Mouse (Mus musculus): Measurements from ENCODE around the gene Ptpn12. TPM values are rescaled to one million over a fixed set of nuclear protein-coding genes. Genes with fewer than 3 reads are reported as not detected.

The Ptpn12 gene
- polyA plus RNA-seq, 1 experiment from 2014 or later = 40.1 TPM

DNA sequence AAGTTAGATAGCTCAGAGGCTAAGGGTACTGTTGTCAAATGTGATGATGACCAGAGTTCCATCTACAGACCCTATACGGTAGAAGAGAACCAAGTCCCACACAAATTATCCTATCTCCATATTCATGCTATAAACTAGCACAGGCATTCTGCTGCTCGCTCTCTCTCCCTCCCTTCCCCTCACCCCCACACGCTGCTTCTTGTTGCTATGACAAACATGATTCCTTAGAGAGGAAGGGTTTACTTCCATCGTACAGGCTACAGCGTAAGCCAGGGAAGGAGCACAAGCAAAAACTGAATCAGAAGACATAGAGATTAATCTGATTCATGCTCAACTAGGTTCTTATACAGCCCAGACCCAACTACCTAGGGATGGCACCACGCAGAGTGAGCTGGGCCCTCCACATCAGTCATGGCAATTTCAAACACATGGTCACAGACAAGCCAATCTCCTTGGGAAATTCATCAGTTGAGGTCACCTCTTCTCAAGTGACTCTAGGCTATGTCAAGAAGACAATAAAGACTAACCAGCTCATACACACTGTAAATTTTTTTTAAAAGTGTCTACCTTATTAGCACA, 21.2 kb downstream of the Ptpn12 start:
- no peaks in the 10 kb centered on the region for H3K9me3 ChIP-seq (ENCODE audit: control insufficient read depth, low read length)
- no peaks in the 10 kb centered on the region for H3K36me3 ChIP-seq (ENCODE audit: control insufficient read depth, insufficient read depth, low read length)
- H3K4me1 ChIP-seq (replicated peaks; ENCODE audit: control insufficient read depth, insufficient read depth, low read length) = no peaks in the 10 kb centered on the region
- ATAC-seq (ENCODE audit: low FRiP score) (peak; percentile 35; the same call in 1 of the 2 replicates), DNase-seq (ENCODE audit: low spot score) (no peak)
- no peak overlapping the region for H3K9ac ChIP-seq (ENCODE audit: low read depth, low read length)
- 88% methylated on average over 6 of the region's 6 CpGs for WGBS
- no peak overlapping the region for H3K4me3 ChIP-seq (ENCODE audit: low read depth, low read length)
- no peak overlapping the region for H3K27ac ChIP-seq (ENCODE audit: low read depth, low read length)
- H3K4me2 ChIP-seq (replicated peaks; ENCODE audit: low read depth, low read length) = no peak overlapping the region
- no peaks in the 10 kb centered on the region for H3K27me3 ChIP-seq (ENCODE audit: control insufficient read depth, insufficient read depth, low read length)

DNA sequence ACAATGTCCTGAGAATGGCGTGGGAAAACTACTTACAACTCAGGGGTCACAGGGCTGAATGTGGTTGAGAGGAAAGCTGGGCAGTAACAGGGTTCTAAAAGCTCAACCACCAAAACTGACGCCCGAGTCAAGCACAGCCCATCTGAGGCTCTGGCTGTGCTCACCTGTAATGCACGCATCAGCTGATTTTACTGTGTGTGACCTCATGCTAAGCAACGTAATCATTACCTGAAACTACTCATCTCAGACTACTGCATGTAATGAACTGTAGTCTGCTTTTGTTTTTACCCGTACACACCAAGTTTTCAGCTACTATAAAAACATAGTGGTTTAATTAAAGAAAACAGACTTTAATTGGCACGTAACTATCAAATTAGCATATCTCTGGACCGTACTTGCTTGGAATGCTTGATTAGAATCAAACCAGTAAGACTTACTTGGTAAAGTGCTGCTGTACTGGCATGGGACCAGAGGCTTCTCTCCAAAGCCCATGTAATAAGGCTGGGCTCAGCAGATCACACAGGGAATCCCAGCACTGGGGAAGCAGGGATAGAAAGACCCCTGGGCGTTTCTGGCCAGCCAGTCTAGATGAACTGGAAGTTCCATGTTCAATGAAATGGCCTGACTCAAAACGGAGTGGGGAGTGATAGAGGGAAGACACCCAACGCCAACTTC, 22.2 kb downstream of the Ptpn12 start:
- H3K4me2 ChIP-seq (replicated peaks; ENCODE audit: low read depth, low read length) = no peak overlapping the region
- H3K9me3 ChIP-seq (ENCODE audit: control insufficient read depth, low read length) = no peaks in the 10 kb centered on the region
- H3K27ac ChIP-seq (ENCODE audit: low read depth, low read length) = no peak overlapping the region
- H3K9ac ChIP-seq (ENCODE audit: low read depth, low read length) = no peak overlapping the region
- WGBS = 79% methylated on average over 11 of the region's 11 CpGs
- no peak overlapping the region for H3K4me3 ChIP-seq (ENCODE audit: low read depth, low read length)
- H3K4me1 ChIP-seq (replicated peaks; ENCODE audit: control insufficient read depth, insufficient read depth, low read length) = no peaks in the 10 kb centered on the region
- H3K36me3 ChIP-seq (ENCODE audit: control insufficient read depth, insufficient read depth, low read length) = no peaks in the 10 kb centered on the region
- H3K27me3 ChIP-seq (ENCODE audit: control insufficient read depth, insufficient read depth, low read length) = no peaks in the 10 kb centered on the region
- DNase-seq (ENCODE audit: low spot score) (no peak), ATAC-seq (ENCODE audit: low FRiP score) (no peak)

DNA sequence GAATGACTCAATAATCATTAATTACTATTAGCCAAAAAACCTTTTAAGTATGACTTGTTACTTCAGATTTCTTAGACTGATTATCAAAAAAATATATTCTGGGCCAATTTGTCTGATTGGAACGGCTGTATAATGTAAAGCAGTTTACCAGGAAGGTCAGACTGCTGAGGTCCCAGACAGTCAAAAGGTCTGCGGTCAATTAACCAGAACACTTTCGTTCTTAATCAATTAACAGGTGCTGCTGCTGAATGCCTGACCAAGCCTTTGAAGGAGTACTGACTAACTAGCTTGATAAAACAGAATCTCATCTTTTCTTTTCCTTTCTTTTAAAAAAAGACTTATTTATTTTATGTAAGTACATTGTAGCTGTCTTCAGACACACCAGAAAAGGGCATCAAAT, 23.1 kb downstream of the Ptpn12 start:
- Histone ChIP-seq H3K9me3 (ENCODE audit: control insufficient read depth, low read length) (no peaks in the 10 kb centered on the region), H3K4me3 (ENCODE audit: low read depth, low read length) (no peak overlapping the region), H3K4me1 (replicated peaks; ENCODE audit: control insufficient read depth, insufficient read depth, low read length) (no peaks in the 10 kb centered on the region), H3K27me3 (ENCODE audit: control insufficient read depth, insufficient read depth, low read length) (no peaks in the 10 kb centered on the region), H3K27ac (ENCODE audit: low read depth, low read length) (no peak overlapping the region), H3K4me2 (replicated peaks; ENCODE audit: low read depth, low read length) (no peak overlapping the region), H3K36me3 (ENCODE audit: control insufficient read depth, insufficient read depth, low read length) (no peaks in the 10 kb centered on the region), H3K9ac (ENCODE audit: low read depth, low read length) (no peak overlapping the region)
- ATAC-seq (ENCODE audit: low FRiP score) (no peak), DNase-seq (ENCODE audit: low spot score) (no peak)
- 69% methylated on average over 3 of the region's 3 CpGs for WGBS

DNA sequence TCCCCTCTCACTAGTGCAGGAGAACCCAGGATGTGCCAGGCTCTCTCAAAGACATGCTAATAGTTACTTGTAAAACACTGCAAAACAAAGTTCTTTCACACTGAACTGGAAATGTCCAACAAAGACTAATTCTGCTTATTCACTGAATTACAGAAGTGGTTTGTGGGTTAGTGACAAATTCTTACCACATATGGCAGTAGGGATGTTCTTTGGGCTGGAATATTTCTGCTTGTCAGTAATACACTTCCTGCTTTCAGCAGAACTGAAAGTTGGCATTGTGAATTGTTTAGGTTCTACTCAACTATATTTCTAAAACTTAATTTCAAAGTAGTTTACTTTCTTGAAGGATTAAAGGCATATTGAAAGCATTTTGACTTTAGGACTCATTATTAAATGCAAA, 25.5 kb downstream of the Ptpn12 start:
- no peaks in the 10 kb centered on the region for H3K36me3 ChIP-seq (ENCODE audit: control insufficient read depth, insufficient read depth, low read length)
- H3K4me3 ChIP-seq (ENCODE audit: low read depth, low read length) = no peak overlapping the region
- no peaks in the 10 kb centered on the region for H3K4me1 ChIP-seq (replicated peaks; ENCODE audit: control insufficient read depth, insufficient read depth, low read length)
- no peaks in the 10 kb centered on the region for H3K9me3 ChIP-seq (ENCODE audit: control insufficient read depth, low read length)
- H3K27ac ChIP-seq (ENCODE audit: low read depth, low read length) = no peak overlapping the region
- no peak overlapping the region for H3K4me2 ChIP-seq (replicated peaks; ENCODE audit: low read depth, low read length)
- H3K27me3 ChIP-seq (ENCODE audit: control insufficient read depth, insufficient read depth, low read length) = no peaks in the 10 kb centered on the region
- no peak for ATAC-seq (ENCODE audit: low FRiP score)
- H3K9ac ChIP-seq (ENCODE audit: low read depth, low read length) = no peak overlapping the region
- no peak for DNase-seq (ENCODE audit: low spot score)

DNA sequence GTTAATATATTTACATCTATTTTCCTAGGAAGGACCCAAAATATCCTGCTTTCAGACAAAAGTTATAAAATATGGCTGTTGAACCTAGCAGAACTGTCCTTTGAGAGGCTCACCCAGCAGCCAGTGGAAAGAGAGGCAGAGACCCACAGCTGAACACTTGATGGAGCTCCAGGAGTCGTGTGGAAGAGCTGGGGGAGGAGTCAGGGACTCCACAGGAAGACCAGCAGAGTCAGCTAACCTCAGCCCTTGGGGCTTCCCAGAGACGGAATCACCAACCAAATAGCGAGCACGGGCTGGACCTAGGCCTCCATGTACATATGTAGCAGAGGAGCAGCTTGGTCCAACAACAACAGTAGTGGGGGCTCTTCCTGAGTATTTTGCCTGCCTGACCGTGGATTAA, 38.6 kb downstream of the Ptpn12 start:
- H3K27me3 ChIP-seq (ENCODE audit: control insufficient read depth, insufficient read depth, low read length) = no peaks in the 10 kb centered on the region
- no peaks in the 10 kb centered on the region for H3K4me1 ChIP-seq (replicated peaks; ENCODE audit: control insufficient read depth, insufficient read depth, low read length)
- no peak for ATAC-seq (ENCODE audit: low FRiP score)
- no peak overlapping the region for H3K27ac ChIP-seq (ENCODE audit: low read depth, low read length)
- DNase-seq (ENCODE audit: low spot score) = no peak
- WGBS = 76% methylated on average over 5 of the region's 5 CpGs
- H3K4me2 ChIP-seq (replicated peaks; ENCODE audit: low read depth, low read length) = no peak overlapping the region
- no peaks in the 10 kb centered on the region for H3K9me3 ChIP-seq (ENCODE audit: control insufficient read depth, low read length)
- H3K4me3 ChIP-seq (ENCODE audit: low read depth, low read length) = no peak overlapping the region
- no peak overlapping the region for H3K9ac ChIP-seq (ENCODE audit: low read depth, low read length)
- H3K36me3 ChIP-seq (ENCODE audit: control insufficient read depth, insufficient read depth, low read length) = 0 out of 2 replicates have a peak, but pooled peaks cover 3% of the 10 kb centered on the region

DNA sequence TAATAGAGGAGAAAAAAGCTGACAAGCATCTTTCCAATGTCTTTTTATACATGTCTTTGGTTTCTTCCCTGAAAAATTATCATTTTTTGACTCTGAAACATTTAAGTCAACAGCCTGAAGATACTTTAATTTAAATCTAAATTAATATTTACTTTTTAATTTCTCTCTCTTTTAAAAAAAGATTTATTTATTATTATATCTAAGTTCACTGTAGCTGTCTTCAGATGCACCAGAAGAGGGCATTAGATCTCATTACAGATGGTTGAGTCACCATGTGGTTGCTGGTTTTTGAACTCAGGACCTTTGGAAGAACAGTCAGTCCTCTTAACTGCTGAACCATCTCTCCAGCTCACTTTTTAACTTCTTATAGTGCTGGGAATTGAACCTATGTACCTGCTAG, 44.8 kb downstream of the Ptpn12 start:
- H3K36me3 ChIP-seq (ENCODE audit: control insufficient read depth, insufficient read depth, low read length) = 0 out of 2 replicates have a peak, but pooled peaks cover 5% of the 10 kb centered on the region
- no peaks in the 10 kb centered on the region for H3K9me3 ChIP-seq (ENCODE audit: control insufficient read depth, low read length)
- no peak overlapping the region for H3K9ac ChIP-seq (ENCODE audit: low read depth, low read length)
- H3K4me3 ChIP-seq (ENCODE audit: low read depth, low read length) = no peak overlapping the region
- H3K27ac ChIP-seq (ENCODE audit: low read depth, low read length) = no peak overlapping the region
- H3K4me1 ChIP-seq (replicated peaks; ENCODE audit: control insufficient read depth, insufficient read depth, low read length) = no peaks in the 10 kb centered on the region
- H3K4me2 ChIP-seq (replicated peaks; ENCODE audit: low read depth, low read length) = no peak overlapping the region
- DNase-seq (ENCODE audit: low spot score) = no peak
- ATAC-seq (ENCODE audit: low FRiP score) = no peak
- no peaks in the 10 kb centered on the region for H3K27me3 ChIP-seq (ENCODE audit: control insufficient read depth, insufficient read depth, low read length)

DNA sequence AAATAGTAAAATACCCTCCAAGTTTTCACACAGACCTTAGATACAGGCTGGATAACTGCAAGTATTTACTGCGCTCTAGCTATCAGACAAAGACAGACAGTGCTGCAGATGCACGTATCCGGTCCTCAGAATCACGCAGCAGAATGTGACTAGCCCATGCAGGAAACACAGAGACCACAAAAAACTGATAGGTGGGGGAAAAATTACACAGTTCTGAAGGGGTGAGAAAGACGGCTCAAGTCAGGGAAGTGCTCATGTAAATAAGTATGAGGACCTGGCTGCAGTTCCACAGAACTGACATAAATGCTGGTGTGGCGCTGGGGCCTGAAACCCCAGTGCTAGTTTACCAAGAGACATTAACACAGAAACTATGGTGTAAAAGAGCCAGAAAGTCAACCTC, 53.0 kb downstream of the Ptpn12 start:
- ATAC-seq (ENCODE audit: low FRiP score) = no peak
- DNase-seq (ENCODE audit: low spot score) = no peak
- Histone ChIP-seq H3K9ac (ENCODE audit: low read depth, low read length) (no peak overlapping the region), H3K27me3 (ENCODE audit: control insufficient read depth, insufficient read depth, low read length) (no peaks in the 10 kb centered on the region), H3K9me3 (ENCODE audit: control insufficient read depth, low read length) (no peaks in the 10 kb centered on the region), H3K27ac (ENCODE audit: low read depth, low read length) (no peak overlapping the region), H3K4me2 (replicated peaks; ENCODE audit: low read depth, low read length) (no peak overlapping the region), H3K4me1 (replicated peaks; ENCODE audit: control insufficient read depth, insufficient read depth, low read length) (no peaks in the 10 kb centered on the region), H3K36me3 (ENCODE audit: control insufficient read depth, insufficient read depth, low read length) (peaks cover 19% of the 10 kb centered on the region), H3K4me3 (ENCODE audit: low read depth, low read length) (no peak overlapping the region)
- 94% methylated on average over 6 of the region's 6 CpGs for WGBS

DNA sequence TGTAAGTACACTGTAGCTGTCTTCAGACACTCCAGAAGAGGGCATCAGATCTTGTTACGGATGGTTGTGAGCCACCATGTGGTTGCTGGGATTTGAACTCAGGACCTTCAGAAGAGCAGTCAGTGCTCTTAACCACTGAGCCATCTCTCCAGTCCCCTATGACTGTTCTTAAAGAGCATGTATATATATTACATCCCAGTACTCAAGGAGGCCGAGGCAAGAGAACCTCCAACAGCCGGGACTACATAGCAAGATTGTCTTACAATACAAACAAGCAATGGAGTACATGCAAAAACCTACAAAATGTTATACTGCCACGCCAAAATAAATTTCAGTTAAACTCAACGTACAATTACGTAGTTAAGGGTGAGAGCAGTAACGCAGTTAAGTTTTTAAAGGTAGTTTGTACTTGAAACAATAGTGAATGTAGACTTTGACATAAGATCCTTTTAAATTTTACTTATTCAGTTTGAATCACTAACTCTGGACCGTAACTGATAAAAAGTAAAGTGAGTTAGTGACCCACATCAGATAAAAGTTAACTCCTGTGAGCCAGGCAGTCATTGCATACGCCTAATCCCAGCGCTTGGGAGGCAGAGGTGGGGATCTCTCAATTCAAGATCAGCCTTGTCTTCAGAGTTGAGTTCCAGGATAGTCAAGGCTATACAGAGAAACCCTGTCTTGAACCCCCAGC, 53.9 kb downstream of the Ptpn12 start:
- no peak overlapping the region for H3K9ac ChIP-seq (ENCODE audit: low read depth, low read length)
- WGBS = 97% methylated on average over 9 of the region's 10 CpGs
- no peaks in the 10 kb centered on the region for H3K4me1 ChIP-seq (replicated peaks; ENCODE audit: control insufficient read depth, insufficient read depth, low read length)
- H3K36me3 ChIP-seq (ENCODE audit: control insufficient read depth, insufficient read depth, low read length) = peaks cover 24% of the 10 kb centered on the region
- ATAC-seq (ENCODE audit: low FRiP score) (no peak), DNase-seq (ENCODE audit: low spot score) (no peak)
- no peak overlapping the region for H3K4me2 ChIP-seq (replicated peaks; ENCODE audit: low read depth, low read length)
- no peaks in the 10 kb centered on the region for H3K9me3 ChIP-seq (ENCODE audit: control insufficient read depth, low read length)
- H3K27ac ChIP-seq (ENCODE audit: low read depth, low read length) = no peak overlapping the region
- no peaks in the 10 kb centered on the region for H3K27me3 ChIP-seq (ENCODE audit: control insufficient read depth, insufficient read depth, low read length)
- H3K4me3 ChIP-seq (ENCODE audit: low read depth, low read length) = no peak overlapping the region

DNA sequence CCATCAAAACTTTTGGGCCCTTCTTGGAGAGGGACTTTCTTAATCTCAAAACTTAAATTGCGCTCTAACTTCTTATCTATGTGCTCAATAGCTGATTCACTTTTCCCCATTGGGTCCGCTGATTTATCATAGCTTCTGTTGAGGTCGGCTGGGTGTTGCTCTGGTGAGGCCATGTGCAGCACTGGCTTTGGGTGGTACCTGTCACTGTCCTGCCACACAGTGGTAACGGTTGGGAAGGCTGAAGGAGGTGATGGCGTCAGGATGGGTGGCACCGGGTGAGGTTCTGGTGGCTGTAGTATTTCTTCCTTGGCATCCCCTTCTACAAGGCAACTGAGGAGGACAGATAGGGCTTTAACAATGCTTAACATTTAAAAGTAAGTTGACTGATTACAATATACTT, 57.3 kb downstream of the Ptpn12 start:
- no peaks in the 10 kb centered on the region for H3K27me3 ChIP-seq (ENCODE audit: control insufficient read depth, insufficient read depth, low read length)
- no peak overlapping the region for H3K9ac ChIP-seq (ENCODE audit: low read depth, low read length)
- H3K4me1 ChIP-seq (replicated peaks; ENCODE audit: control insufficient read depth, insufficient read depth, low read length) = no peaks in the 10 kb centered on the region
- H3K27ac ChIP-seq (ENCODE audit: low read depth, low read length) = no peak overlapping the region
- WGBS = 97% methylated on average over 6 of the region's 6 CpGs
- H3K4me2 ChIP-seq (replicated peaks; ENCODE audit: low read depth, low read length) = no peak overlapping the region
- DNase-seq (ENCODE audit: low spot score) (no peak), ATAC-seq (ENCODE audit: low FRiP score) (no peak)
- H3K9me3 ChIP-seq (ENCODE audit: control insufficient read depth, low read length) = no peaks in the 10 kb centered on the region
- H3K4me3 ChIP-seq (ENCODE audit: low read depth, low read length) = no peak overlapping the region
- peaks cover 29% of the 10 kb centered on the region for H3K36me3 ChIP-seq (ENCODE audit: control insufficient read depth, insufficient read depth, low read length)

Measured in hindbrain, embryonic 11.5 days (tissue).